Mouse (Mus musculus) lung, embryonic 15.5 days (tissue): ENCODE results near the gene Syn3. TPM values are rescaled to one million over a fixed set of nuclear protein-coding genes. Genes with fewer than 3 reads are reported as not detected.
A peak's percentile ranks its signal among the peaks of the same experiment; 100 is the strongest.
"Not testable (repeated sequence)": the region's sequence is repeated elsewhere in the genome, so short reads cannot be mapped to it uniquely, and the experiment has no call there.

Experiments used
- ATAC-seq: fragments of 200-750 bp; cut with Nextera tagmentation; 2 replicates; pipeline ENCODE4 v1.8.0; 2017; ENCODE audit warnings: moderate number of reproducible peaks, borderline replicate concordance; ENCODE audit not compliant: low FRiP score, low TSS enrichment; ENCODE audit errors: extremely low read depth
- H3K27ac ChIP-seq: fragments of 300-500 bp; sonication (generic); 2 replicates; pipeline ENCODE4 v1.5.1; 2015; ENCODE audit warnings: moderate library complexity, mild to moderate bottlenecking, inconsistent platforms
- H3K27me3 ChIP-seq: fragments of 300-500 bp; sonication (generic); 2 replicates; pipeline ENCODE4 v1.6.1; 2015; ENCODE audit warnings: inconsistent platforms
- H3K36me3 ChIP-seq: fragments of 300-500 bp; sonication (generic); 2 replicates; pipeline ENCODE4 v1.6.1; 2015; ENCODE audit warnings: inconsistent platforms
- H3K4me1 ChIP-seq: fragments of 300-500 bp; sonication (generic); 2 replicates; pipeline ENCODE4 v1.6.1; 2015; ENCODE audit warnings: inconsistent platforms
- H3K4me2 ChIP-seq: fragments of 300-500 bp; sonication (generic); 2 replicates; pipeline ENCODE4 v1.6.1; 2015; ENCODE audit warnings: inconsistent platforms, mild to moderate bottlenecking, moderate library complexity
- H3K4me3 ChIP-seq: fragments of 300-500 bp; sonication (generic); 2 replicates; pipeline ENCODE4 v1.5.1; 2015; ENCODE audit warnings: mild to moderate bottlenecking, inconsistent platforms
- H3K9ac ChIP-seq: fragments of 300-500 bp; sonication (generic); 2 replicates; pipeline ENCODE4 v1.6.1; 2015; ENCODE audit warnings: inconsistent platforms
- H3K9me3 ChIP-seq: fragments of 300-500 bp; sonication (generic); 2 replicates; pipeline ENCODE4 v1.6.1; 2016; ENCODE audit warnings: inconsistent platforms
- WGBS: fragments of 180-500 bp; shearing (Covaris S2); methylation state at CpG from one replicate; pipeline ENCODE4 v1.1.7; 2015; 5-methylcytosine and 5-hydroxymethylcytosine counted together
- polyA plus RNA-seq: library from polyadenylated mRNA; unstranded; fragments of >200 nt; fragmentation: Nextera tagmentation; extraction: Ambion mirVana; gene quantifications from 2 replicates; pipeline ENCODE4 v1.2.1, GENCODE M21; 2015

The Syn3 gene
- polyA plus RNA-seq, 1 experiment from 2014 or later = 2.6 TPM

GRCm38 (mm10) chr10:86435006-86435405, 63.7 kb downstream of the Syn3 start:
- ATAC-seq, H3K9ac ChIP-seq: not testable (repeated sequence)
- WGBS = 69% methylated on average over 4 of the region's 4 CpGs

GRCm38 (mm10) chr10:86429651-86430050, 69.0 kb downstream of the Syn3 start:
- ATAC-seq = no peak
- H3K27ac ChIP-seq = no peak overlapping the region
- no peaks in the 10 kb centered on the region for H3K9me3 ChIP-seq
- no peak overlapping the region for H3K9ac ChIP-seq
- H3K4me1 ChIP-seq = peaks cover 8% of the 10 kb centered on the region
- H3K4me2 ChIP-seq = no peak overlapping the region
- no peaks in the 10 kb centered on the region for H3K36me3 ChIP-seq
- H3K4me3 ChIP-seq = no peak overlapping the region
- 64% methylated on average over 3 of the region's 3 CpGs for WGBS
- no peaks in the 10 kb centered on the region for H3K27me3 ChIP-seq

More at GRCm38 (mm10) chr10:86435006-86435405, 63.7 kb downstream of the Syn3 start:
- not testable (repeated sequence) for H3K4me3 ChIP-seq, H3K9me3 ChIP-seq, H3K27ac ChIP-seq, H3K4me1 ChIP-seq, H3K4me2 ChIP-seq, H3K27me3 ChIP-seq, H3K36me3 ChIP-seq

GRCm38 (mm10) chr10:86427956-86428355, 70.7 kb downstream of the Syn3 start:
- Histone ChIP-seq H3K4me1 (peaks cover 8% of the 10 kb centered on the region), H3K9me3 (no peaks in the 10 kb centered on the region), H3K27me3 (no peaks in the 10 kb centered on the region), H3K4me2 (no peak overlapping the region), H3K4me3 (no peak overlapping the region), H3K36me3 (no peaks in the 10 kb centered on the region), H3K9ac (no peak overlapping the region), H3K27ac (no peak overlapping the region)
- no peak for ATAC-seq
- whole genome bisulfite sequencing = 76% methylated on average over 2 of the region's 2 CpGs

- peak overlapping the region; percentile 35 for H3K27ac ChIP-seq
- ATAC-seq = peak; percentile 35; the same call in 1 of the 2 replicates
- 28% methylated on average over 10 of the region's 10 CpGs for WGBS
Measured at GRCm38 (mm10) chr10:86425690-86426530, 72.8 kb downstream of the Syn3 start.

GRCm38 (mm10) chr10:86421731-86422370, 76.8 kb downstream of the Syn3 start:
- H3K27ac ChIP-seq = no peak overlapping the region
- H3K4me2 ChIP-seq = no peak overlapping the region
- H3K4me1 ChIP-seq = peaks cover 8% of the 10 kb centered on the region
- H3K9me3 ChIP-seq = no peaks in the 10 kb centered on the region
- ATAC-seq = no peak
- no peak overlapping the region for H3K4me3 ChIP-seq
- H3K36me3 ChIP-seq = no peaks in the 10 kb centered on the region
- H3K27me3 ChIP-seq = no peaks in the 10 kb centered on the region
- no peak overlapping the region for H3K9ac ChIP-seq
- 90% methylated on average over 3 of the region's 3 CpGs for WGBS

More at GRCm38 (mm10) chr10:86425690-86426530, 72.8 kb downstream of the Syn3 start:
- no peaks in the 10 kb centered on the region for H3K36me3 ChIP-seq
- H3K4me3 ChIP-seq = no peak overlapping the region
- no peak overlapping the region for H3K9ac ChIP-seq
- peaks cover 8% of the 10 kb centered on the region for H3K4me1 ChIP-seq
- H3K27me3 ChIP-seq = no peaks in the 10 kb centered on the region
- no peak overlapping the region for H3K4me2 ChIP-seq
- no peaks in the 10 kb centered on the region for H3K9me3 ChIP-seq

GRCm38 (mm10) chr10:86418931-86419330, 79.8 kb downstream of the Syn3 start:
- Histone ChIP-seq H3K4me1 (0 out of 2 replicates have a peak, but pooled peaks cover 5% of the 10 kb centered on the region), H3K9me3 (no peaks in the 10 kb centered on the region), H3K4me2 (no peak overlapping the region), H3K36me3 (no peaks in the 10 kb centered on the region), H3K4me3 (no peak overlapping the region), H3K27ac (no peak overlapping the region), H3K9ac (no peak overlapping the region), H3K27me3 (no peaks in the 10 kb centered on the region)
- whole genome bisulfite sequencing = 73% methylated on average over 5 of the region's 5 CpGs
- no peak for ATAC-seq

- Histone ChIP-seq H3K27ac (no peak overlapping the region), H3K4me3 (no peak overlapping the region), H3K9ac (no peak overlapping the region), H3K4me2 (no peak overlapping the region), H3K27me3 (no peaks in the 10 kb centered on the region), H3K9me3 (no peaks in the 10 kb centered on the region), H3K4me1 (0 out of 2 replicates have a peak, but pooled peaks cover 5% of the 10 kb centered on the region), H3K36me3 (no peaks in the 10 kb centered on the region)
- ATAC-seq = no peak
- WGBS = 67% methylated on average over 2 of the region's 2 CpGs
Measured at GRCm38 (mm10) chr10:86418345-86418744, 80.4 kb downstream of the Syn3 start.

- no peaks in the 10 kb centered on the region for H3K36me3 ChIP-seq
- H3K9ac ChIP-seq = no peak overlapping the region
- H3K27ac ChIP-seq = no peak overlapping the region
- ATAC-seq = no peak; the same call in 1 of the 2 replicates
- H3K4me1 ChIP-seq = 0 out of 2 replicates have a peak, but pooled peaks cover 5% of the 10 kb centered on the region
- no peak overlapping the region for H3K4me3 ChIP-seq
- WGBS = 28% methylated on average over 8 of the region's 8 CpGs
- H3K27me3 ChIP-seq = no peaks in the 10 kb centered on the region
- H3K4me2 ChIP-seq = no peak overlapping the region
- H3K9me3 ChIP-seq = no peaks in the 10 kb centered on the region
Measured at GRCm38 (mm10) chr10:86416806-86417205, 81.9 kb downstream of the Syn3 start.

GRCm38 (mm10) chr10:86410868-86411267, 87.8 kb downstream of the Syn3 start:
- no peaks in the 10 kb centered on the region for H3K9me3 ChIP-seq
- H3K36me3 ChIP-seq = no peaks in the 10 kb centered on the region
- H3K9ac ChIP-seq = no peak overlapping the region
- H3K4me2 ChIP-seq = no peak overlapping the region
- WGBS = 74% methylated on average over 6 of the region's 6 CpGs
- H3K27ac ChIP-seq = no peak overlapping the region
- H3K4me1 ChIP-seq = 0 out of 2 replicates have a peak, but pooled peaks cover 5% of the 10 kb centered on the region
- no peaks in the 10 kb centered on the region for H3K27me3 ChIP-seq
- ATAC-seq = no peak
- H3K4me3 ChIP-seq = no peak overlapping the region

- WGBS = 21% methylated on average over 4 of the region's 4 CpGs
- Histone ChIP-seq H3K9ac (no peak overlapping the region), H3K4me2 (no peak overlapping the region), H3K4me1 (no peaks in the 10 kb centered on the region), H3K27me3 (no peaks in the 10 kb centered on the region), H3K4me3 (no peak overlapping the region), H3K27ac (no peak overlapping the region), H3K9me3 (no peaks in the 10 kb centered on the region), H3K36me3 (no peaks in the 10 kb centered on the region)
- no peak for ATAC-seq
Measured at GRCm38 (mm10) chr10:86406952-86407351, 91.7 kb downstream of the Syn3 start.

GRCm38 (mm10) chr10:86398347-86398720, 100.4 kb downstream of the Syn3 start:
- Histone ChIP-seq H3K9ac (no peak overlapping the region), H3K4me2 (no peak overlapping the region), H3K4me1 (no peaks in the 10 kb centered on the region), H3K4me3 (no peak overlapping the region), H3K36me3 (no peaks in the 10 kb centered on the region), H3K27me3 (no peaks in the 10 kb centered on the region), H3K27ac (no peak overlapping the region), H3K9me3 (no peaks in the 10 kb centered on the region)
- no peak for ATAC-seq
- WGBS = 67% methylated on average over 2 of the region's 2 CpGs
